Mouse (Mus musculus) megakaryocyte-erythroid progenitor cell, adult 5-6 weeks (primary cell): Measurements from ENCODE around the gene Xbp1. TPM values are rescaled to one million over a fixed set of nuclear protein-coding genes. Genes with fewer than 3 reads are reported as not detected.
"Not testable (repeated sequence)": the region's sequence is repeated elsewhere in the genome, so short reads cannot be mapped to it uniquely, and the experiment has no call there.

ENCODE experiments used
- ATAC-seq: replicated peaks from 2 replicates; pipeline ENCODE4 v1.8.0; 2016; ENCODE audit warnings: mild to moderate bottlenecking, inconsistent platforms; ENCODE audit not compliant: severe bottlenecking, poor library complexity, low FRiP score, low TSS enrichment
- total RNA-seq, 2 experiments: library from RNA; stranded (forward) in 1 of 2; stranded (reverse) in 1 of 2; fragments of 200-1000, 215-1000 nt in 1 of 2; fragments of >200 nt in 1 of 2; fragmentation: Nextera tagmentation in 1 of 2; gene quantifications; 2 replicates each; pipeline ENCODE4 v1.2.3; 2014 to 2017

Xbp1 gene
- total RNA-seq, 2 experiments from 2014 or later: 32.9 to 52.3 TPM

DNA sequence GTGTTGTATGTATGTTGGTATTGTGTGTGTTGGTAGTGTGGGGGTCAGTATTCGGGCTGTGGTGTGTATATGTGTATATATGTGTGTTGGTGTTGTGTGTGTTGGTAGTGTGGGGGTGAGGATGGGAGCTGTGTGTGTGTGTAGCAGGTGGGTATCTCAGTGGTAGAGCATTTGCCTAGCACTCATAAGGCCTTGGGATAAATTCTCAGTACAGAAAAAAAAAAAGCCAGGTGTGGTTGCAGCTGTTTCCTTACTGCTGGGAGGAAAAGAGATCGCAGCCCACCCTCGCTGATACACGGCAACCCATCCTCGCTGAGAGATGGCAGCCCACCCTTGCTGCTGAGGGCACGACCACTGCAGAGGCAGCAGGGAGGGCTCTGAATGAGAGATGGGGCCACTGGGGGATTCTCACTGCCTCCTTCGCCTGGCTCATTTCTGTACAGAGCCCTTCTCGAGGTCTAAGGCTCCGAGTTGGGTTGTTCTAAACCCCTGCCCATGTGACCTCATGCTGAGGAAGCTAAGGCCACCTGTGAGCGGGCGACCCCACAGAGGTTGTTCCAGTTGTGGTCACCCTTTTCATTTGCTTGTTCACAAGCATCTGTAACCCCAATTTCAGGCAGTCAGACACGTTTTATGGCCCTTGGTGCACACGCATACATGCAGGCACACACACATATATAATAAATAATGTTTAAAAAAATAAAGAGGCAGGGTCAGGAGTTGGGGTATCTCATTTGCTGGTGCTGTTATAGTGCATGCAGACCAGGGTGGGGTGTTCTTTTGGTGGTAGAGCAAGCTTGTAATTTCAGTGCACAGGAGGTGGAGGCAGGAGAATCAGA lies 19.3 kb upstream of the Xbp1 start:
- no peak for ATAC-seq

DNA sequence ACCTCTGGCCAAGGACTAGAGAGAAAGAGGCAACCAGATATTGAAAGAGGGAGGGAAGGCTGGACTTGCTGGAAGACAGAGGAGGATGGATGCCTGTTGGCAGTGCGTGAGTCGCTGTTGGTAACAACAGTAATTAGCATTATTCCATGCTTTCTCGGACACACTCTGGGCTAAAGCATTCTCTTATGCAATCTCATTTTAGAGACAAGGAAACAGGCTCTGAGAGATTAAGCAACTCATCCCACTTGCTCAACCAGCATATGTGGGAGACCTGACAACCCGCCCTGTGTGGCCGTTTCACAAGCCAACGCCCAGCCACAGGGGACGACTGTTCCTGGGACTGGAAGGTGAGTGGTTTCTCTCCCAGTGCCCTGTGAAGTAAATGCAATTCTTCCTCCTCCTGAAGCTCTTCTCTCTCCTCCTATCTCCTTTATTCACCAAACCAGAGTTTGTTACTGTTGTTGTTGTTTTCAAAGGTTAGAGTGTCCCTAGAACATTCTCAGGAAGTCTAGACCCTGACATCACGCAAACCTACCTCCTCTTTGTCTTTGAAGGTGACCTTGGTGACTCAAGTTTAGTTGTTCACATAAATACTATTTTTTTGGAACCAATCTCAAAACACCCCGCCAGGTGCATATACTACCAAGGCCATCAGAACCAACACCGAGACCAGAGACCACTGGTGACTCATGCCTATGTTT lies 18.0 kb upstream of the Xbp1 start:
- no peak for ATAC-seq

DNA sequence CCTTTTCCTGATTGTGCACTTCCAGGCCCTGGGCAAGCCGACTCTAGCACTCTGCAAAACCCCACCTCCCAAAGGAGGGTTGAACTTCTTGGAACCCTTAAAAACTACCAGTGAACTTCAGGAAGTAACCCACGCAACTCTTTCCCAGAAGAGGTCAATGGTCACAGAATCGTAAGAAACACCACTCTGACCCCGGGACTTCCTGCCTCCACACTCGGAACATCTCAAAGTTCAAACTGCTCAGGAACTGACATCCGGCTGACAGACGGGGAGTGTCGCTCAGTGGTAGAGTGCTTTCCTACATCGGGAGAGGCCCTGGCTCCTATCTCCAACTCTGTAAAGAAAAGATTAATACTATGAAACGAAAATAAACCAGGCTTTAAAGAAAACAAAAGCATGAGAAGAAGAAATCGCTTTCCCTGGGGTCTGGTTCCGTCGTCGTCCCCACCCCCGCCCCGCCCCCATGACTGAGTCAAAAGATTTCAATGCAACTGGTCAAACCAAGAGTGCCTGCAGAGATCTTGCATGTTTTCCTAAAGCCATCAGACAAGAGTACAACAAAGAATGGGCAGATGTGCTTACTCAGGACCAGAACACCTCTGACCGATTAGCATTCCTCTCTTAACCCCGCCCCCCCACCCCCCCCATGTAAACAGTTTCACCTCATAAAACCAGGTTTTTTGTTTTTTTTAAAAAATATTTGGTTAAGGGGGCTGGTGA lies 14.4 kb upstream of the Xbp1 start:
- ATAC-seq: no peak

DNA sequence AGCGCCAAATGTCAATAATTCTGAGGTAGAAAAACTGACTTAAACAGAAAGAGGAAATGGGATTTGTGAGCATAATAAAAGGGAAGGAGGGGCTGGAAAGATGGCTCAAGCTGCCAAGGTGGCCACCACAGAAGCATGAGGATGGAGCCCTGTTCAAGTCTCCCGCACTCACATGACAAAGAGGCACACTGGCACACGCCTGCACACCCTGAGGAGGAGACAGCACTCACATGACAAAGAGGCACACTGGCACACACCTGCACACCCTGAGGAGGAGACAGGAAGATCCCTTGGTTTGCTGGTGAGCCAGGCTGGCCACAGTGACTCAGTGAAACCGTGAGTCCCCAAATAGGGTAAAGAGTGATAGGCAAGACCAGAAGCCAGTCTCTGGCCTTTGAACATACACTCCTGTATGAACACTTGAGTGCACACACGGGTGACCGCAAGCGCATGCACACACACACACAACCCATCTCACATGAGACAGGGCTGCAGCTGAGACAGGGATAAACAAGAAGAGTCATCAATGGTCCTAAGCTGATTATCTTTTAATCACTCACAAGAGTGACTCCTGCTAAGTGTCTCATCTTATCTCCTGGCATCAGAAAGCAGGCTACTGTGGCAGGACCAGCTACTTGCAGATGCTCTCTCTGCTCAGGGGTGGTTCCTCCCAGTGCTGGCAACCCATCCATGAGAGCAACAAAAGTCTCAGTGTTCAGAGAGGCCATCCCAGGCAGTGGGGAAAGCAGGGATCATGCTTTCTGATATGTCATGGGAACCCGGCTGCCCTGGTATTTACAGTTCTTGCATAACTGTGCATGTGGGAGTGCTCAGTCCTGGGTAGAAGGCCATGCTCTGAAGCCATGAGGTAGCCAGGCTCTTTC lies 11.0 kb upstream of the Xbp1 start:
- ATAC-seq: peak; percentile 92

DNA sequence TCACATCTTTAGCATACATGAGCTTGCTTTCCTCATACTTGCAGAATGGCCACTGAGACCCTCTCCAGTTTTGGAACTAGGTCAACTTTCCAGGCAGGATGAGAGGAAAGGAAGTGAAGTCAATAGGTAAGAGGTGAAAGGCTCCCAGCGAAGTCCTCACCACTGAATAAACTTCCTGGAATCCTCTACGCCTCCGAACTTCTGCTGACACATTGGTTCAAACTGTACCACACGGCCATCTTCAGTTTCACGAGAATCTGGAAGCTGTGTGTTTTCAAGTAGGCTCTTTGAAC lies 10.4 kb upstream of the Xbp1 start:
- ATAC-seq: no peak

DNA sequence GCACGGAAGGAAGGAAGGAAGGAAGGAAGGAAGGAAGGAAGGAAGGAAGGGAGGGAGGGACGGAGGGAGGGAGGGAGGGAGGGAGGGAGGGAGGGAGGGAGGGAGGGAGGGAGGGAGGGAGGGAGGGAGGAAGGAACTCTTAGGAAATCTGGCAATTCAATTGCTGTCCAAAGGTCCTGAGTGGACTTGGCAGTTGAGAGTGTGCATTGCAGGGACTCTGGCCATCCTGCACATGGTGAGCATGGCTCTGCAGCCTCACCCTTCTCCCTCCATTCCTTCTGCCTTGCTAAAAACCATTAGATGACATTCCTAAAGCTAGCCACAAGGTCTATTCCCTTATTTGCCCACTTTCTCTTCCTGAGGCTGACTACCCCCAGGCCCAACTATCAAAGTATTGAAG lies 9.8 kb upstream of the Xbp1 start:
- ATAC-seq: not testable (repeated sequence)

DNA sequence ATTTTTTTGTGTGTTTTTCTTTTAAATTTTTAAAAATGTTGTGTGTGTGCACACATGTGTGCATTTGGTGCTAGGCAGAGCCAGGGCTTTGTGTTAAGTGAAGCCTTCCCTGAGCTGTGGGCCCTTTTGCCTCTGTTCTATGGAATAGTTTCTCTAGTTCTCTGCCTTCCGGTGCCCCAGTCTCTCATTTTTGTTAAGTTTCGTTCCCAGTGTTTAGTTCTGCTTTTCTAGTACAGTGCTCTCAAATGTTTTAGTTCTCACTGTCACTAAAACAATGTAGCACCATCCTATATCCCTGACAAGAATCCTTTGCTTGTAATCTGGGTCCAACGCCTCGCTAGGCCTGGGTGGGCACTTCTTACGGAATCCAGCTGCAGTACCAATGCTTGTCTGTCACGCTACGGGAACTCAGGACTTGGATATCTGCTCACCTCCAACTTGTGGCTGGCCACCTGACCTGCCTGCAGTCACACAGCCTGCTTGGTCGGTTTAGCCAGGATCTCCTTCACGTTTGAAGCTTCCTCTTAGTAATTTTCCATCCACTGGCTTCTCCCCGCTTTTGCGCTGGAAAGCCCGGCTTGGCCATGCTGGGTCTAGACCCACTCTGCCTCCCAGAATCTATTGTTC lies 8.2 kb upstream of the Xbp1 start:
- ATAC-seq: no peak

DNA sequence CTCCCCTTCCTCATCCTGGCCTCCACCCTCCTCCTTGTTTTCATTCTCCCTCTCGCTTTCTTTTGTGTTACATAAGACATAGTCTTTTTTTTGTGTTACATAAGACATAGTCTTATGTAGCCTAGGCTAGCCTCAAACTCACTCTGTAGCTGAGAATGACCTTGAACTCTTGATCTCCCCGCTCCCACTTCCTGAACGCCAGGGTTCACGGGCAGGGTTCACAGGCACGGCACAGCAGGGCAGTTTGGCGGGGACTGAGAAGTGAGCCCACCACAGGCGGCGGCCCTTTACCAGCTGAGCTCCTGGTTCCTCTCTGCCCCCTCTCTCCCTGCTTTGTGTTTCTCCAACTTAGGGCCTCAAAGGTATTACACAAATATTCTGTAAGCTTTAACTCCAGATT lies 7.5 kb upstream of the Xbp1 start:
- no peak for ATAC-seq

DNA sequence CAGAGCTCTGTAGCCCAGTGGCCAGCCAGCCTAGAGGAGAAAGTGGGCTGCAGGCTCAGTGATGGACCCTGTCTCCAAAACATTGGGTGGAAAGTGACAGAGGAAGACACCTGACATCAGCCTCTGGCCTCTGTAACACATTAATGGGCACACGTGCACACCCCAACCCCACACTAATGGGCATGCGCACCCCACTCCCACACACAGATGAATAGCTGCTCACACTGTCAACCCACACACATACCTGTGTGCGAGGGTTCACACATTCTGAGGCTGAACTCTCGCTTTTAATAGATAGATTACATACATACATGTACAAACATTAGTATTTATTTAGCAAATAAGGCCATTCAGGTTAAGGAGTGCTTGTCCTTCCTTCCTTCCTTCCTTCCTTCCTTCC lies 6.4 kb upstream of the Xbp1 start:
- ATAC-seq: no peak

DNA sequence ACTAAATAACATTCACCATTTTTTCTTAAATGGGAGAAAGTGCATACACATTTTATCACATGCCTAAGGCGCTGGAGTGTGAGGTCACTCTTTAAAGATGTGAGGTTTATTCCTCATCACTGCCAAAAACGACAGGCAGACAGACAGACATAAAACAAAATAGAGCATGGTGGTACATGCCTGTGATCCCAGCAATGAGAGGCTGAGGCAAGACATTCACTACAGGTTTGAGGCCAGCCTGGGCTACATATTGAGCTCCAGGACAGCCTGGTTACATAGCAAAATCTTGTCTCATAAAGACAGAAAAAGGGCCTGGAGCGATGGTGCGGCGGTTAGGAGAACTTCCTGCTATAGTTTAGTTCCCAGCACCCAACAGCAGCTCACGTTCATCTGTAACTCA lies 5.3 kb upstream of the Xbp1 start:
- no peak for ATAC-seq

DNA sequence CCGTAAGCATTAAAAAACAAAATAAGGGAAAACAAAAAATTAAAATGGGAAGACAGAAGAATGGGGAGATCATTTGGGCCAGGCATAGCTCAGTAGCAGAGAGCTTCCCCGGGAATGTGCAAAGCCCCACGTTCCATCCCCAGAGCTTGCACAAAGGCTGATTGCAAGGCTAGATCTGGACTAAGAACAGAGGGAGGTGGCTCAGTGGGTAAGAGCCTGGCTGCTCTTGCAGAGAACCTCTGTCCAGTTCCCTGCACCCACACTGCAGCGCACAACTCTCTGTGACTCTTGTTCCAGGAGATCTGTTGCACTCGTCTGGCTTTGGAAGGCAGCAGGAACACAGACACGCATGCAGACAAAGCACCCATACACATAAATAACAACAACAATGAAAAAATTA lies 4.8 kb upstream of the Xbp1 start:
- ATAC-seq: no peak

DNA sequence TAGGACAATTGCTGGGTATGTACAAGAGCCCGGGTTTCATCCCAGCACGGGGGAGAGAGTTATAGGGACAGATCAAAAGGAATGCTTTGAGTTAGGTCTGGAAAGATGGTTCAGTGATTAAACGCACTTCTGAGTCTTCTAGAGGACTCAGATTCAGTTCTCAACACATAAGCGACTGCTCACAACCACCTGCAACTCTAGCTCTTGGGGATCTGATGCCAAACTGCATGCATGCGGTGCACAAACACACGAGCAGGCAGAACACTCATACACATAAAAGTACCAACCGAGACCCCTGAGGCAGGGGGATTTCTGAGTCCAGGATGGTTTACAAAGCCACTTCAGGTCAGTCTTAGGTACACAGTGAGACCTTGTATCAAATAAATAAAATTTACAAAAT lies 4.3 kb upstream of the Xbp1 start:
- no peak for ATAC-seq

DNA sequence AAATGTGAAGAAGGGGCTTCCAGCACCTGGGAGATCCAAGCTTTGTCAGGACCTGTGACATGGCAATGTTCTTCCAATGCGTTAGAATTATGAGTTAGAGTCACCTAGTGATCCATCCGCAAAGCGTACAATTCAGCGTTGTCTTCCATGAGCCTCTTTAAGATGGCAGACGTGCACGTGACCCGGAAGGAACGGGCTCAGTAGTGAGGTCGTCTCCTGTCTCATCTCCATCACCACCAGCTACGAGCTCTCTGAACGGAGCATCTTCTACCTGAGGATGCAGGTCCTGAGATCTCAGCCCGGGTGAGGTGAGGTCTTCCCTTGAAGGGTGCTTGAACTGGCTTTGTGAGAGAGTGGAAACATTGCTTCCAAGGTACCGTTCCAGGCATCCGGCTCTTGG lies 3.8 kb upstream of the Xbp1 start:
- ATAC-seq: no peak

DNA sequence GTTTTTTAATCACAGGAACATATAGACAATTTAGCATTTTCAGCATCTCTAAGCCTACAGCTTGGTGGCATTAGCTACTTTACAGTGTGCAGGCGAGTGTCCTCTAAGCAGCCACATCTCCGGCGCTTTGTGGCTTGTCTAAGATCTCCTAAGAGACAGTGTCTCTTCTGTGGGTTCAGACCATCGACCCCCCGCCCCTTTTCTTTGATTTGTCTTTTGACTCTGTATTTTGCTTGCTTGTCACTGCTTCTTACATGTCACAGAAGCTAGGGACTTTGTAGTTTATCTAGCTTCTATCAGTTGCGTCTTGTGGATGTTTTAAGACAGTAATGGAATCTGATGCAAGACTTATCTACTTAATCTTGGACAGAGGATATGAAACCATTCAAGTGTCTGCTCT lies 3.1 kb upstream of the Xbp1 start:
- no peak for ATAC-seq

DNA sequence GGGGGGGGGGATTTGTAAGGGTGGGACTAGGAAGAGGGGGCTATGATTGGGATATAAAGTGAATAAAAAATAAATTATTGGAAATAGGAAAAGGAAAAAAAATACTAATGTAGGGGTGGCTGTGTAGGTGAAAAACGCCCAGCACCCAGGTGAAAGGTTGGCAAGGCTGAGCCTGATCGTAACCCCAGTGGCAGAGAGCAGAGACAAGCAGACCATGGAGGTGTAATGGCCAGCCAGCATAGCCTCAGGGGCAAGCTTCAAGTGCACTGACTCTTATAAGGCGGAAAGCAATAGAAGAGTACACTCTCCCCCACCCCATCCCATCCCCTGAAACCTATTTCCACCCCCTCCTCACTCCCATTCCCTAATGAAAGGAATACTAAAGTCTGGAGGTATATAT lies 778 bp upstream of the Xbp1 start:
- ATAC-seq: no peak

DNA sequence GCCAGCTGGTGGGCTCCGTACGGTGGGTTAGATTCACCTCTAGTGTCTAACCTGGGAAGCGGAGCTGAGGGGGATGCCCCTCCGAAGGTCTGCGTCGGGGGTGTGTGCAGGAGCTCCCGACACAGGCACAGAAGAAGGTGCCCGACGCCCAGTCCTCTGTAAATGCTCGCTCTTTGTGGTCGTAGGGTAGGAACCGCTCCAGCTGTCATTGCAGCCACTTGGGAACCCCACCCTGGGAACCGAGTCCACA lies 732 bp downstream of the Xbp1 start:
- peak; percentile 2 for ATAC-seq

DNA sequence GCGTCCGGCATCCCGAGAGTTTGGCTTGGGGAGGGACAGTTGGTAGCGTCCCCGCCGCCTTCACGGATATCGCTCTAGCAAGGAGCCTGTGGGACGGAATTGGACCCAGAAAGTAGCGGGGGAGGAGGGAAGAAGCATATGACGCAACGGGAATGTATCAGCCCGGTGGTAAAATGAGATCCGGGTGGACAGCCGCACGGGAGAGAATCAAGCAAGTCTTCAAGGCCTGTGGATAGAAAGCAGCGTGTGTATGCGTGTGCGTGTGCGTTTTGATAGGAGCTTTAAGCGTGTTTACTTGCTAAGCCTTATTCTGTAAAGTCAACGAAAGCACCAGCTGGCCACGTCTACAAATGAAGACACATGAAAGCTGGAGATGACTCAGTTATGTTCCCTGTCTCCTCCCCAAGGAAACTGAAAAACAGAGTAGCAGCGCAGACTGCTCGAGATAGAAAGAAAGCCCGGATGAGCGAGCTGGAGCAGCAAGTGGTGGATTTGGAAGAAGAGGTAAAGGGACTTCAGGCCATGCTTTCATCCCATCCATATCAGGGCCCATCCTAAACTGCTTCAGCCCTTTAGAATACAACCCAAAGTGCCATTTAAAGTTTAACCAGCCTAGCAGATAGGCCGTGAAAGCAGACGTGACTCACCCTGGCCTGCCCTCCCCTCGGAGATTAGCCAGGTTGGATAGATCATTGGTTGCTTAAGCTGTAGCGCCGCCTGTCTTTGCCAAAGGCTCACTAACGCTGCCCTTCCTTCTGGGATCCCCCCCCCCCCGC lies 1.2 kb downstream of the Xbp1 start:
- ATAC-seq: peak; percentile 74

DNA sequence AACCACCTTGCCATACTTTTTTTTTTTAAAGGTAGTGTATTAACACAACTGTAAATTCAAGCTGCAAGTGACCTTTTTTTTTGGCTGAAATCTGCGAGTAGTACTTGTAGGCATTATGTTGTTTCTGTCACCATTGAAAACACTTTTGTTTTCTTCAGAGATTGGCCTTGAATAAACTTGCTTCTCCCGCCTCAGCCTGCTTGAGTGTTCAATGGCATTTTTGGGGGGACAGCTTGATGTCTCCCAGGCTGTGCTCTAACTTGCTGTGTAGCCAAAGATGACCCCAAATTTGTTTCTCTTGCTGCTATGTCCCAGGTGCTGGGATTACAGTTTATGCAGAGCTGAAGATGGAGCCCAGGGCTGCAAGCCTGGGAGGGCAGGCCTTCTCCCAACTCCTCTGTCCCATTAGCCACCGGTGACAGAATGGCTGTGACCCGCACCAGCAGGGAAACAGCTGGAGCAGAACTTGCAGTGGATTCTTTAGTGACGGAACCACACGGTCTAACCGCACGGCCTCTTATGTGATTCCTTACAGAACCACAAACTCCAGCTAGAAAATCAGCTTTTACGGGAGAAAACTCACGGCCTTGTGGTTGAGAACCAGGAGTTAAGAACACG lies 2.4 kb downstream of the Xbp1 start:
- ATAC-seq: no peak

DNA sequence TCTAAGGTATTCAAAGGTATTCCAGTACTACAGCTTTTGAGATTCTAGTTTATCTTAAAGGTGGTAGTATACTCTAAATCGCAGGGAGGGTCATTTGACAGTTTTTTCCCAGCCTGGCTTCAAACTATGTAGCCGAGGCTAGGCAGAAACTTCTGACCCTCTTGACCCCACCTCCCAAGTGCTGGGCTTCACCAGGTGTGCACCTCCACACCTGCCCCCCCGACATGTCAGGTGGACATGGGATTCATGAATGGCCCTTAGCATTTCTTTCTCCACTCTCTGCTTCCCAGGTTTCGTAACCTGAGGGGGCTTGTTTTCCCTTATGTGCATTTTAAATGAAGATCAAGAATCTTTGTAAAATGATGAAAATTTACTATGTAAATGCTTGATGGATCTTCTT lies 5.0 kb downstream of the Xbp1 start:
- no peak for ATAC-seq
